Mouse (Mus musculus) testis, adult 2 months (tissue): ENCODE data around the gene Maml2. TPM values are rescaled to one million over a fixed set of nuclear protein-coding genes. Genes with fewer than 3 reads are reported as not detected.

Experiments
- H3K27ac ChIP-seq: fragments of 200-500 bp; 2 replicates; pipeline ENCODE4 v1.5.1; 2012; ENCODE audit warnings: low read depth, low read length; ENCODE audit not compliant: control insufficient read depth, insufficient read depth
- H3K27me3 ChIP-seq: fragments of 200-500 bp; 2 replicates; pipeline ENCODE4 v1.6.1; 2012; ENCODE audit warnings: mild to moderate bottlenecking, low read length, moderate library complexity; ENCODE audit not compliant: control insufficient read depth, insufficient read depth
- H3K36me3 ChIP-seq: fragments of 200-500 bp; 2 replicates; pipeline ENCODE4 v1.6.1; 2012; ENCODE audit warnings: mild to moderate bottlenecking, low read length; ENCODE audit not compliant: control insufficient read depth, insufficient read depth
- H3K4me1 ChIP-seq: fragments of 200-500 bp; 2 replicates; pipeline ENCODE4 v1.6.1; 2012; ENCODE audit warnings: low read length; ENCODE audit not compliant: control insufficient read depth, insufficient read depth
- H3K4me3 ChIP-seq: fragments of 200-500 bp; 2 replicates; pipeline ENCODE4 v1.5.1; 2012; ENCODE audit warnings: low read depth, mild to moderate bottlenecking, low read length, moderate library complexity, mixed read lengths; ENCODE audit not compliant: control insufficient read depth
- CTCF ChIP-seq: fragments of 200-500 bp; IDR thresholded peaks from 2 replicates; pipeline ENCODE4 v1.5.1; 2012; ENCODE audit warnings: low read depth, mild to moderate bottlenecking, inconsistent platforms, low read length, moderate library complexity; ENCODE audit not compliant: control insufficient read depth, insufficient read depth, insufficient replicate concordance
- POLR2A ChIP-seq: fragments of 200-500 bp; IDR thresholded peaks from 2 replicates; pipeline ENCODE4 v1.6.1; 2012; ENCODE audit warnings: low read depth, mild to moderate bottlenecking, inconsistent platforms, low read length, moderate library complexity; ENCODE audit not compliant: control insufficient read depth
- polyA plus RNA-seq: library from polyadenylated mRNA; depleted of rRNA; stranded (reverse); fragments of >200 nt; gene quantifications from 2 replicates; pipeline ENCODE4 v1.2.3, GENCODE M21; 2012

The Maml2 gene
- polyA plus RNA-seq, 1 experiment, result 0.56 TPM

DNA sequence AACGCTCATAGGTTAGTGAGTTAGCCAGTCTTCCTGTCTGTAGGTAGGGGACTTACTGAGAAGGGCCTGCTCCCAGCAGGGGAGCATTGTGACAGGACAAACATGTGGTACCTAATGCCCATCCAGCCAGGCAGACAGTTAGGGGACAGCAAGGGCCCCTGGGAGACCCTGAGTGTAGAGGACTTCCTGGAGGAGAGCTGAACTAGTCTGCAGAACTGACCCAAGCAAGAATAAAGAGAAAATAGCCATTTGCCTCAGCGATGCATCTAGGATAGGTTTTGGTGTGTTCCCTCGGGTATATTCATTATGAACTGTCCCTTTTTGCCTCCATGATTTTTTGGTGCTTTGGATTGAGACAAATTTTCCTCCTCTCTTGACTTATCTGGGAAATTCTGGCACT lies 199.3 kb downstream of the Maml2 start:
- TF ChIP-seq POLR2A (no peak), CTCF (no peak)
- Histone ChIP-seq H3K27me3 (no peaks in the 10 kb centered on the region), H3K27ac (no peak overlapping the region), H3K4me1 (no peaks in the 10 kb centered on the region), H3K36me3 (no peaks in the 10 kb centered on the region), H3K4me3 (no peak overlapping the region)

GRCm38 (mm10) chr9:13497690-13498333 lies 200.1 kb downstream of the Maml2 start:
- no peaks in the 10 kb centered on the region for H3K4me1 ChIP-seq
- H3K4me3 ChIP-seq, result no peak overlapping the region
- no peak for TF ChIP-seq CTCF
- no peak for TF ChIP-seq POLR2A
- no peaks in the 10 kb centered on the region for H3K36me3 ChIP-seq
- no peaks in the 10 kb centered on the region for H3K27me3 ChIP-seq
- no peak overlapping the region for H3K27ac ChIP-seq

GRCm38 (mm10) chr9:13500045-13500444 lies 202.3 kb downstream of the Maml2 start:
- no peaks in the 10 kb centered on the region for H3K36me3 ChIP-seq
- H3K4me1 ChIP-seq, result no peaks in the 10 kb centered on the region
- no peaks in the 10 kb centered on the region for H3K27me3 ChIP-seq
- no peak overlapping the region for H3K27ac ChIP-seq
- TF ChIP-seq POLR2A, result no peak
- no peak for TF ChIP-seq CTCF
- no peak overlapping the region for H3K4me3 ChIP-seq

DNA sequence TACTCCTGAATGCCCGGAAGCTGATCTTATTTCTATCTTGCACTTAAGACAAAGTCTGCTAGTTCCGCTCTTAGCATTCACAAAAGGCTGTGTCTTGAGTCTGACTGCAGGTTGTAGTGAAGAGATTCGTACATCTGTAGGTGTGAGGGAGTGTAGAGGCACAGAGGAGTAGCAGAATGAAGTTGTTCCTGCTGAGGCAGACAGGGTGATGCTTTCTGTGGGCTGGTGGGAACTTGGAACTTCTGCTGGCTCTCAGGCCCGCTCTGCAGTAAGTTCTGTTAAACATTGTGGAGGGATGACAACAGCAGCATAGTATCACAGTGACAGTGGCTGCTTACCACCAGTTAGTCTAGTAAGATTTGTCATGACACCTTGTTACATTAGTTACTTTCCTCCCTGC lies 207.3 kb downstream of the Maml2 start:
- no peaks in the 10 kb centered on the region for H3K36me3 ChIP-seq
- no peaks in the 10 kb centered on the region for H3K27me3 ChIP-seq
- no peaks in the 10 kb centered on the region for H3K4me1 ChIP-seq
- TF ChIP-seq POLR2A (no peak), CTCF (no peak)
- no peak overlapping the region for H3K4me3 ChIP-seq
- no peak overlapping the region for H3K27ac ChIP-seq

- Histone ChIP-seq H3K36me3 (no peaks in the 10 kb centered on the region), H3K27me3 (no peaks in the 10 kb centered on the region), H3K27ac (no peak overlapping the region), H3K4me1 (no peaks in the 10 kb centered on the region), H3K4me3 (no peak overlapping the region)
- no peak for TF ChIP-seq POLR2A
- TF ChIP-seq CTCF, result no peak
Measured at GRCm38 (mm10) chr9:13506956-13507821, 209.4 kb downstream of the Maml2 start.

GRCm38 (mm10) chr9:13507822-13508188 lies 210.0 kb downstream of the Maml2 start:
- Histone ChIP-seq H3K36me3 (no peaks in the 10 kb centered on the region), H3K4me1 (no peaks in the 10 kb centered on the region), H3K27ac (no peak overlapping the region), H3K4me3 (no peak overlapping the region), H3K27me3 (no peaks in the 10 kb centered on the region)
- TF ChIP-seq POLR2A (no peak), CTCF (no peak)

DNA sequence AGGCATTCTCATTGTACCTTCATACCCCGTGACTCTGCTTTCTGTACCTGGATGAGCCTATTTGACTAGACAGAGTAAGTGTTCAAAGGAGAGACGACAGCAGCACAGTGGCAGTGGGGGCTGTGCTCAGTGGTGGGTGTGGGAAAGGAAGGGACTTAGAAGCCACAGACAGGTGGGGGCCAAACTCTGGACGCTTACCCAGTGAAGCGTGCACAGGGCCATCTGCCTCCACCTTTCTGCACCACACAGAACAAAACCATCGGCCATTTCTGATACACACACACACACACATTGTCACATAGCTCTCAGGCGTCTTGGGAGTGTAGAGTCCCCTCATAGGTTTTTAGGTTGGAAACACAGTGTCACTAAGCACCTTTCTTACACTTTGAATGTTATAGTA lies 212.0 kb downstream of the Maml2 start:
- no peak for TF ChIP-seq POLR2A
- TF ChIP-seq CTCF, result no peak
- Histone ChIP-seq H3K36me3 (no peaks in the 10 kb centered on the region), H3K27ac (no peak overlapping the region), H3K4me3 (no peak overlapping the region), H3K27me3 (no peaks in the 10 kb centered on the region), H3K4me1 (no peaks in the 10 kb centered on the region)
